Mouse (Mus musculus): ENCODE results near the gene Nupl1. TPM values are rescaled to one million over a fixed set of nuclear protein-coding genes. Genes with fewer than 3 reads are reported as not detected.

The Nupl1 gene
- total RNA-seq, 1 experiment from 2014 or later: not detected

DNA sequence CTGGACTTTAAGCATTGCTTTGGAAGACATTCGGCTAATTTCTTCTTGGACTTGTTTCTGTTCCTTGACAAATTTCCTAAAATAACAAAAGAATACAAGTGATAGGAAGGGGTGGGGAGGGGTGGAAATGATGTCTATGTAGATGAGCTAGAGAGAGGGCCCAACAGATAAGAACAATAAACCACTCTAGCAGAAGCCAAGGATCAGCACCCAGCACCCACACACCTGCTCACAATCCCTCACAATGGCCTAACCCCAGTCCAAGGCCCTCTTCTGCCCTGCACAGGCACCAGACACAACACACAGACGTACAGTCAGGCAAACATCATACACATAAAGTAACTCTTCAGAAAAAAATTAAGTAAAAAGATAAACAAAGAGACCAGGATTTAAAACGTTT, 12.7 kb downstream of the Nupl1 start:
- DNase-seq: no peak

DNA sequence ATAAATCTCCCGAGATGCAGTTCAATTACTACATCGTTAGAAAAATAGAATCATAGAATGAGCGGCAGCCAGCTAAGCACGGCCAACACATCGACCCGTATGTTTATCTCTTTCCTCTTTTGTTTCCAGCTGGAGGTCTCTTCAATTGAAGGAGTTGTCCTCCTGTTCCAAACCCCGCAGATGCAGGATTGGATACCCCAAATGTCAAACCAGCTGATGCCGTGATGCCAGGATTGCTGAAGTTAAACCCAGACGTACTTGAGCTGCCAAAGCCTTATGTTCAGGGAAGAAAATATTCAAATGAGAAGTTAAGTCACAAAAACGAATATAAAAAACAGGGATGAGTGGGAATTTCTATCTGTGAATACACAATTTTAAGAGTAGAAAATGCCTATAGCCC, 31.3 kb downstream of the Nupl1 start:
- DNase-seq: no peak

DNA sequence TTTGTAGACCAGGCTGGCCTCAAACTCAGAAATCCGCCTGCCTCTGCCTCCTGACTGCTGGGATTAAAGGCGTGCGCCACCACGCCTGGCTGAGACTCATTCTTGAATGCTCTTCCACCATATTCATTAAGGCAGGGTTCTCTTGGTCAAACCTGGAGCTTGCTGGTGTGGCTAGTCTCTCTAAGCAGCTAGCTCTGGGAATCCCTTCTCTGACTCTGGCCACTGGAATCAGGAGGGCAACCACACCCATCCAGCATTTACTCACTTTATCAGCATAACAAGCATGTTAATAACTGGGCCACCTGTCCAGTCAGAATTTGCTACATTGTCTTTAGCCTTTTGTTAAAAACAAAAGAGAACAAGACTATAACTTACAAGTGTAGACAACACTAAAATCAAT, 33.6 kb downstream of the Nupl1 start:
- DNase-seq: no peak

DNA sequence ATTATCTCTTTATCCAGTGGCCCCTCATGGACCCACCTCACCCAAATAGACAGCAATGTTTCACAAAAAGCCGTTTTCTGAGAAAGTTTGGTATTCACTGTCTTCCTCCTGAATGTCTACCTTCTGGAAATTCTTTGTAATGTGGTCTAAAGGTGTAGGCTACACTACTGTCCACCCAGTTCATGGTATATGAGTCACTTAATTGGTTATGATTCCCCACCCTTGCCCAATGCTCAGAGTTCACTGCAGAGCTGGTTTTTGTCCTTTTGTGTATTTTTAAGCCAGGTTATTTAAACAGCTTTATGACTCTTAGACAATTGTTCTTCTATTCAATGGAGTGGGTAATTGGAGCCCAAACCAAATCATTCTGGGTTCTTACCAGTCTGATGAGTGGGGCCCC, 35.1 kb downstream of the Nupl1 start:
- DNase-seq: no peak

DNA sequence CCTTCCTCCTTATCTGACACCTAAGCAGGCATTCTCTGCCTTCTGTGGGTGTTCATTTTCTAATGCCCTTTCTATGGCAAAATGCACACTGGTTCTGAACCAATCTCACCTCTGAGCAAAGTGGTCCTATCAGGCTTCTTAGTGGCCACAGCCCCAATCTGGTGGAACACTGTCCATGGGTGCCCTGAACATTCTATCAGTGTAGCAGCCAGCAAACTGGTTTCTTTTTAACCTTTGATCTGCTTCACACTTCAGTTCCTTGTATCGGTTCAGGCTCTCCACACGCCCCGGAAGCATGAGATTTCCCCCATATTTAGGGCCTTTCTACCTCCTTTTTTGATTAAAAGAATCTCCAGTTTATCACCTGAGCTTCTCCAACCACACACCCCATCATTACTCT, 36.2 kb downstream of the Nupl1 start:
- DNase-seq: no peak

DNA sequence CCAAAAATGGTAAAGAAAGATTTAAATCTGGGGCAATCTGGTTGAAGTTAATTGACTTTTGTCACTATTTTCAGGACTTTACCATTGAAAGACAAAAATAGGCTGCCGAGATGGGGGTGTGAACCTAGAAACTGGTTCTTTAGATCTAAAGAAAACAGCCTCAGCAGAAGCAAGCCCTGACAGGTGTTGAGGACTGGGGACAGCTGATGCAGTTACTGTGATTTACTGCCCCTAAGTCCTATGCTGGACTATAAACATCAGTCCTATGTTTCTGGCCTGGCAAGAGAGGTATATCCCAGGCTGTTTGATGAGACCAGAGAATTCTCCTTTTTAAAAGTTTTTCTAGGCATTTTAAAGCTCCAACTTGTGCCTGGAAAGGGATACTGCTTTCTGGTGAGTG, 37.2 kb downstream of the Nupl1 start:
- DNase-seq: no peak

DNA sequence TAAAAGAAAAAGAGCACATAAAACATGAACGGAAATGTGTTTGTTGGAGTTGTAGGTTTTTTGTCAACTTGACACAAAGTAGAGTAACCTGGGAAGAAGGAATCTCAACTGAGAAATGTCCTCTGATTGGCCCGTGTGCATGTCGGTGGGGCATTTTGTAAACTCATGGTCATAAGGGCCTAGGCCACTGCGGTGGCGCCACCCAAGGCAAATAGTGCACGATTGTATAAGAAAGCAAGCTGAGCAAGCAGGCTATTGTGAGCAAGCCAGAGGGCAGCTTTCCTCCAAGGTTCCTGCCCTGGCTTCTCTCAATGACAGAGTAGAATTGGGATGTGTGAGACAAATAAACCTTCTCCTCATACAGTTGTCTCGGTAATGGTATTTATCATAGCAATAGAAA, 42.1 kb downstream of the Nupl1 start:
- DNase-seq: no peak

DNA sequence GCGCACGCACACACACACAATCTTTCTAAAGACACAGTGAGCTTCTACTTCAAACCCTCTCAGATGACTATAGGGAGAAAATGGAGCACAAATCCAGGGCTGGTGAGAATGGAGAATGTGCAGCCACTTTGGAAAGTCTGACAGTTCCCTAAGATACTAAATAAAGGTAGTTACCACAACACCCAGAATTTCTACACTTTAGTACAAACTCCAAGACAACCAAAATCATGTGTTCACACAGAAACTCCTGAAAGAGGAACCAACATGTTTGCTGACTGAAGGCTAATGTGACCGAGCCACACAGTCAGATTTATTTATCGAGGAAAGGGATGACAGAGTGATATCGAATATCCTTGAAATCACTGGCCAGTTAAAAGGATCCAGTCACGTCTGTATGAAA, 46.2 kb downstream of the Nupl1 start:
- DNase-seq: no peak

DNA sequence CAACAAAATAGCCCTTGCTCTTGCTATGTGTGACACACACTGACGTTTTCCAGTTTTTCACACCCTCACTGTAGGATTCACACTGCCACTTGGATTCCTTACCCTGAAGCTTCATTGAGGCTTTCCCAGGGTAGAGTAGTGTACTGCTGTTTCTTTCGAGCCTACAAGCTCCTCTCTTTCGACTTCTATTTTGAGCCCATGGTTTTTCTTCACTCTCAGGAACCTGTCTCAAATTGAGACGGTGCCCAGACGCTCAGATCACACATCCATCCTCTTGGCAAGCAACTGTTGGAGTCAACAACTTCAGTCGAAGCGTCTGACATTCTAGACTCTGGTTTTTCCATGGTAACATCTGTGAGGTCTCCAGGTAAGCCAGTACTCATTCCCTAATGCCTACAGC, 54.3 kb downstream of the Nupl1 start, which contains the start of gene Atp8a2:
Atp8a2 (minus strand) TSS at position 296 of the 400 bp plus-strand sequence.
- DNase-seq: no peak

DNA sequence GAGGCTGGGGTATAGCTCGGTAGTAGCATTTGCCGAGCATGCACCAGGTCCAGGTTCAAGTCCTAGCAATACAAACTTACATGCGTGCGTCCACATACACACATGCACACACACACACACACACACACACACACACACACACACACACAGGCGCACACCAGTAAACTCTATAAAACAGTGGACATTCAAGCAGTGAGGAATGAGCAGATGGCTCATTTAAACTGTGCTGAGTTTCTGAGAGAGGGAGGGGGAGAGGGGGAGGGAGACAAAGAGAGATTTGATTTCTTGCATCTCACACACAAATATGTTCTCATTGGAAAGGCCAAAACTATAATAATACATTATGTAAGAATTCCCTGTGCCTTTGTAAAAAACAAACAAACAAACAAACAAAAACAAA, 55.2 kb downstream of the Nupl1 start:
- no peak for DNase-seq

DNA sequence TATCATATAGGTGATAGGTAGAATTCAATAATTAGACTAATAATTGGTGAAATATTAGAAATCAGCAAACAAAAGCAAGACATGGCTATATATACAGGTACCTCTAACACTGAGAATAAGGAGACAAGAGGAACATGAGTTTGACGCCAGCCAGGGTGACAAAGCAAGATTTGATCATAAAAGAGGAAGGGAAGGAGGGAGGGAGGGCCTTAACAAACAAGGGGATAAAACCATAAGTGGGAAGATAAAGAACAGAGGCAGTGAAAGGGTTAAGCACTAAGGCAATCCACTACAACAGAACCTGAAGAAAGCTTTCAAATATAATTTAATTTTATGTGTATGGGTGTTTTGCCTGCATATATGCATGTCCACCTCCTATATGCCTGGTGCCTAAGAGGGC, 56.6 kb downstream of the Nupl1 start:
- no peak for DNase-seq

DNA sequence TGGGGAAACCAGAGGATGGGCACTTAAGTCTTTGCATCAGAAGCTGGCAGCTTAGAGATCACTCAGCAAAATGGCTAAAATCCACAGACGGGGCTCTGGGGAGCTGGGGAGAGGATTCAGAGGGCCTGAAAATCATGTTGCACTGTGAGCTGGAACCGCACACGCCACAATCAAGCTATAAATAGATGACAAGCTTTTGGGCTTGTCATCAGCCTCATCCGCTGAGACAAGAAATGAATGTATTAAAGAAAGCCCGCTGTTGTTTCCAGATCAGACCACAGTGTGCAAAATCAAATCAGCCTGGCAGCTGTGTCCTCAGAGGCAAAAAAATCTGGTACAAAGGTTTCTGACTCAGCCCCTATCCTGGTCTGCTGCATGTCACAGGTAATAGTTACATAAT, 61.5 kb downstream of the Nupl1 start:
- DNase-seq: no peak

DNA sequence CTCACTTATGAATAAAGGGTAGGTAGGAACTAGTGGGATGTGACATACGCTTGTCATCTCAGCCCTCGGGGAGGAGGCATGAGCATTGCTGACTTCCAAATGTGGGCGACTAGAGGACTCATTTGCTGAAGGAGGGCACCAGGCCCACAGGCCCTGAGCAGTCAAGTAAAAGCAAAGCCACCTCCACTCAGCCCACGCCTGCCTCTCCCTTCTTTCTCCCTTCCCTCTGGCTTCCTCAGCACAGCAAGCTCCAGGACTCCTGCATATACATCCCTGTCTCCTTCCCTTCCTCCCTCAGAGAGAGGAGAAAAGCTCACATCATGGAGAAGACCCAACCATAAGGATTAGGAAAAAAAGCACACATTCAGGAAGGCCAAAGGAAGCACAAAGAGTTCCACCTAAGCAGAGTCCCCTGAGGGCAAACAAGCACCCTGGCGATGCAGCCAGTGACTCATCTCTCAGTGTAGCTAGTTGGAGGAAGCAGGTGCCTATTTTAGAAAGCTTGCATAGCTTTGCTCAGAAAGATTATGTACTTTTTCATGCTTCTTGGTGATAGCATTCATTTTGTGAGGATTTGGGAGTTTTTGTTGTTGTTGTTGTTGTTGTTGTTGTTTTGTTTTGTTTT, 62.9 kb downstream of the Nupl1 start:
- peak; percentile 6 for DNase-seq

DNA sequence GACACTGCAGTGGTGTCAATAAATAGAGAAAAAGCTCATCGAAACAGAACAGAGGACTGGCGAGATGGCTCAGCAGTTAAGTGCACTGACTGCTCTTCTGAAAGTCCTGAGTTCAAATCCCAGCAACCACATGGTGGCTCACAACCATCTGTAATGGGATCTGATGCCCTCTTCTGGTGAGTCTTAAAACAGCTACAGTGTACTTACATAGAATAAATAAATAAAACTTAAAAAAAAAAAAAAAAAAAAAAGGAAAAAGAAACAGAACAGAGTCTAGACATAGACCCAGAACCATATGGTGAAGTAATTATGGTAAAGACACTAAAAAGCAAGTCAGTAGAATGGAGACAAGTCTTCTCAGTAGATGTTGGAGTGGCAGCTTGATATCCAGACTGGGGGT, 69.9 kb downstream of the Nupl1 start:
- no peak for DNase-seq

DNA sequence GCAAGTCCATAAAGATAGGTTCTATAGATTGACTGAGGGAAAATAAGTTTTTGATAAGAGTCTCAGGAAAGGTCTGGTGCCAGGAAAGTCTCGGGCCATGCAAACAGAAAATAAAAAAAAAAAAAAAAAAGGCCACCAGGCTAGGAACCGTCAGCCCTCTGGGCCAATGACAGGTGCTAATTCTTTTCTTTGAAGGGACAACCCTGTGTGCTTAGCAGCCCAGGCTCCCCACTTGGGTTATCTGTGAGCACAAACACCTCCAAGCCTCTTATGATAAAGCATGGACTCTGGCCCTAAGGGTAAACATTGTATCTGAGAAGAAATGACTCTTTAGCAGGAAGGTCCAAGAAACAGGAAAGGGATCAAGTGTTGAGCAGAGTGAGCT, 72.7 kb downstream of the Nupl1 start:
- DNase-seq: no peak

DNA sequence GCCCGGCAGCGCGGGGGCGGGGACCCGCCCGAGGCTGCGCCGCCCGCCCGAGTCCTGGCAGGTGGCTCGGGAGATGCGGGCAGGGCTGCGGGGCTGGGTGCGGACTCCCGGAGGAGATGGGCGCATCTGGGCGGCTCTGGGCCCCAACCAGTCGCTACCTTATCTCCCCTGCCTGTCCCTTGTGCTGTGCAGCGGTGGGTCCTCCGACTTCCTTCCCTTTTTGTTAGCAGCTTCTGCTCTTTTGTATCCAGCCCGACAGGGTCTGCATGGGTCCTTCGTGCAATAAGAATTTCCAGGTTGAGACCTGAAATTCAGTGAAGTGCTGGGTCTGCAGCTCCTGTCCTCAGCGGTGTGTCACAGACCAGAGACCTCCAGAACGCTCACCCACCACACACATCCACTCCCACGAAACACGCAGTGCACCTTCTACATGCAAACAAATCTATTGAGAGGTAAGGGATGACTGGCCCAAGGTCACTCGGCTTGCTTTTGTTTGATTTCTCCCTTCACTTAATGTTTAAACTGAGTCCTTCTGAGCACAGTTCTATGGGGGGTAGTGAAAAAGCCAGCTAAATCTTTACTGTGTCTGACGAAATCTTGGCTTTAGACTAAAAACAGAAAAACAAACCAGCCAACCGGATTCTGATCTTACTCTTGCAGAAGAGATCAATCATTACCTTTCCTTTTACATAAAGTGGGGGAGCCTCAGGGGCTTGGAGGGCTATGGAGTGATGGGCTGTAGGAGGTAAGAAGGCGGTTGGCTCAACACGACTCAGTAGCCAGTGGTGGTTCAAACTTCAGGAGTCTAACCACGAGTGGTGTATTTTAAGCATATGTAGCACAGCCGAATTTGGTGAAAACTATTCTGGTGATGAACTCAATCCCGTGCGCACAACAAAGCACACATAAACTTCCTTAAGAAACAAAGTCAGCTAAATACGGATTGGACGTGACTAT, 73.3 kb downstream of the Nupl1 start:
- no peak for DNase-seq

DNA sequence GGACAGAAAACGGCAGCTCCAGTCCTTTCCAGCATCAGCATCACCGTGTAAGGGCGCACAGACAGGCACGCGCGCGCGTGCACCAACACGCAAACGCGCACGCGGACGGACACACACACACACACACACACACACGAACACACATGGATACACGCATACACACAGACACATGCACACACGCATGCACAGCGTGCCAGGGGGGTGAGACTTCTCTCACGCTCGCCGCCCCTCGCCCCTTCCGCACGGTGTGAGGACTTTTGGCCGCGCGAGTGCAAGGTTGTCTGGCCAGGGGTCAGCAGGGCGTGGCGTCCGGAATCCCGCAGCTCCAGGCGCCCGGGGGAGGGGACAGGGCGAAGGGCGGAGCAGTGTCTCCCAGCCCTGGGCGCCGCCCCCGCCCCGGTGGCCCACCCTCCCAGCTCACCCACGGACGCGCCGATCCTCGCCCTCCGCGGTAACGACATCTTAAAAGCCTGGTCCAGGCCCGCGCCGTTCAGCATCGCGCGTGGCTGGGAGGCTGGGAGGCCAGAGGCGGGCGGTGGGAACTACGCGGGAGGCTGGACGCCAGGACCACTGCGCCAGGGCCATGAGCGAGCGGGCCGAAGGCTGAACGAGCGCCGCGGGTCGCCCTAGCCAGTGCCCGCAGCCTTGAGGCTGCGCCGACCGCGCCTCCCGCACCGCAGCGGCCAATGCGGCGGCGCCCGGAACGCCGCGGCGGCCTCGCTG, 74.2 kb downstream of the Nupl1 start:
- peak; percentile 63 for DNase-seq

DNA sequence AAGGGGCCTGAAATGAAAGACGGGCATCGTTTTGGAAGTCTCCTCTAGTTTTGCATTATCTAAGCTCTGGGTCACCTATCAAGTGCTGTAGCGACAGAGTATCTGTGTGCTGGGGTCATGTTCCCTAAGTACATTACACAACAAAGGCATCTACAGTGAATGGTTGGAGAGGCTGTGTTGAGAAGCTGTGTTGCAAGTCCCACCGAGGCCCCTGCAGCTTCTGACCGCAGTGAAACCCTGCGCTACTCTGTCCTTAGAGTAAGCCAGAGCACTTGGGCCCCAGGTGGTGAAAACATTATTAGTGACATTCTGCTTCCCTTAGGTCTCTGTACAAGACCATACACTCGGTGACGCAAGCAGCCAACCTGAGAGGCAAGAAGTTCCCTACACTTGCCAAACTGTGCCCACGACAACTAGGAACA, 74.8 kb downstream of the Nupl1 start:
- no peak for DNase-seq

DNA sequence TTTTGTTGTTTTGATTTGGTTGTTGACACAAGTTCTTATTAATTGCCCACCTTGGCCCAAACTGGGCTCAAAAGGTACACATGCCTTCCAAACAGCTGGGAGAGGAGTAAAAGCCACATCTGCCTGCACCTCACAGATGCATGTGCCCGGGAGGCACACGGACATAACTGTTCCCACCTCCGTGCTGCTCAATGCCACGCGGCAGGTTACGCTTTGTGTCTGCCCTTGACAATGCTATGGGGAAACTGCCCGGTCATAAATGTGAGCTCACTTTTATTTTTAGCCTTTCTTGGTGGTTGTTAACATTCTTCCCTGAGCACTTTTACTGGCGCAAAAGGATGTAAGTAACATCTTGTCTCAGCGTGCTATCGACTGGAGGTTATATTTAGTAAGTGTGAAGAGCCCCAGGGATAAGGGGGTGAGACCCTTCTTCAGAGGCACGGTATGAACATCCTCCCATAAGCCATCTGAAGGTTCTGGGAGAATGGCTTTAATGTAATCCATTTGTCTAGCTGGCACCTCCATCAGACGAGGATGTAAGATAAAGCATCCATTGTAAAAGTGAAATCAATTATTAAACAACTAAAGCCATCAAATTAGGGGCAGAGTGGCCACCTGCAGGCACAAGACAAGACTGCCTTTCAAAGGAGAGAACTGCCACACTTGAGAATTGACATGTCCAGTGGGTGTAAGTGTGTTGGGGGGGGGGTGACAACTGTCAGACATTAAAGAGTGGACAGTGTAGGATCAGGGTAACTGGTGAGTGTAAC, 78.8 kb downstream of the Nupl1 start:
- DNase-seq: no peak

DNA sequence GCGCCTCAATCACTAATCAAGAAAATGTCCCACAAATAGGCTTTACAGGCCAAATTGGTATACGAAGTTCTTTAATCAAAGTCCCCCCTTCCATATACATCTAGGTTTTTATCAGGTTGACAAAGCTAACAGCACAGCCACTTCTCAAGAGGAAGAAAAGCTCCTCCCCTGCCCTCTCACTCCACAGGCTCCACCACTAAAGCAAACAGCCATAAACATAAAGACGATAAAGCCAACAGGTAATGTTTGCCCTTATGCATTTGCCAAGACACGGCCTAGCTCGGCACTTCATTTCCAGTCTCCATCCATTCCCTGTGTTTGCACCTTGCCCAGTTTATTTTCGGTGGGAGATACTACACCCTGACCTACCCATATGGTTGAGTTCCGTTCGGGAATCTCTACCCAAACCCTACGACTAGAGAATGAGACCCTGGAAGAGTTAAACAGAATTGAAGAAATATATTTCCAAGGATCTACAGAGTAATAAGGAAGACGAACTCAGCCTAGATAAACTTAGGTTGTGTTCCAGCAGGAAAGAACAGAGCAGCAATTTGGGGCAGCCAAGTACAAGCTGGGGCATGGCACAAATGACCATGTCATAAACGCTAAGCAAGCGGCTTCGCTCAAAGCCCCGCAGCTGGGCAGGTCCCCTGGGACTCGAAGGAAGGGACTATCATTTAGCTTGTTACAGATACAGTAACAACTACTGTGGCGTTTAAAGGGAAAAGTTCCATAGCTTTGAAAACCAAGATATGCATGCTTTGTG, 80.2 kb downstream of the Nupl1 start:
- no peak for DNase-seq

DNA sequence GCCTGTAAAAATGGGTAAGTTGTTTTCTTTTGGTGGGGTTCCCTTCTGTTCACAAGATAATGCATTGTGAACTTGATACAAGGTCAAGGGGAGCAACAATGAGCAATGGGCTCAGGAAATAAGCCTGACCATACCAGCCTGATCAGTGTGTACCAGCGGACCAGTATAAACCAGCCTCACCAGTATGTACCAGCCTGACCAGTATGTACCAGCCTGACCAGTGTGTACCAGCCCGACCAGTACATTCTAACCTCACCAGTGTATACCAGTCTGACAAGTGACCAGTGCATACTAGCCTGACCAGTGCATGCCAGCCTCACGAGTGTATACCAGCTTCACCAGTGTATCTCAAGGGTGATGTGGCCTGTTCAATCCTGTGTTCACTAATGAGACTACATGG, 87.9 kb downstream of the Nupl1 start:
- no peak for DNase-seq

DNA sequence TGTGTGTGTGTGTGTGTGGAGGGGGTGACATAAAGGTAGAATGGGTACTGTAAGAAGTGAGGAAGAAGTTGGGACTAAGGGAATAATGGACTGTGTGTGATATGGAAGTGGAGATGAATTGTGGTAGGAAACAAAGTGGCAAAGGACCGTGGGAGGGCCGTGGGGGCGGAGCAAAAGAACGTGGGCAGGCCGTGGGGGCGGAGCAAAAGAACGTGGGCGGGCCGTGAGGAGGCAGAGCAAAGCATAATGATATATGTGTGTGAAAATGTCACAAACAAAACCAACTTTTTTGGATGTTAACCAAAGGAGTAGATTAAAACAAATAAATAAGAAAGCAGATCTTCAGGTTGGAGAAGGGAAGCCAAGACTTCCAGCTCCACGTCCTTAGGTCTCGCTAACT, 98.9 kb downstream of the Nupl1 start:
- DNase-seq: no peak
